ENCODE assay signal across 8 mouse cellular contexts in genomic region chr16:39984635-39985291, GRCm38 (mm10). TPM values are rescaled to one million over a fixed set of nuclear protein-coding genes. Genes with fewer than 3 reads are reported as not detected.
DNase-seq lines count a peak whose midpoint lies in the region; ATAC-seq and TF ChIP-seq lines count a peak whose summit lies in the region.

No protein-coding gene starts in this region.

- no peak for TF ChIP-seq EP300 in liver, embryonic 14.5 days (IDR thresholded peaks at IDR 0.05; ENCODE audit: low read depth)

- peaks cover 6% of the 10 kb centered on the region; the same call in 1 of the 2 replicates for H3K27me3 ChIP-seq in embryonic facial prominence, embryonic 13.5 days
- no peaks in the 10 kb centered on the region for H3K27me3 ChIP-seq in intestine, embryonic 15.5 days (replicated peaks)
- H3K27me3 ChIP-seq in liver, embryonic 14.5 days (ENCODE audit: control insufficient read depth, insufficient read depth, low read length) = no peaks in the 10 kb centered on the region

- ATAC-seq in embryonic facial prominence, embryonic 13.5 days (ENCODE audit: insufficient number of reproducible peaks, insufficient read depth, low FRiP score, low TSS enrichment, low read depth) = peak; percentile 56
- ATAC-seq in intestine, embryonic 15.5 days = peak; percentile 68
- no peak for ATAC-seq in liver, embryonic 14.5 days (ENCODE audit: insufficient read depth)

- H3K4me2 ChIP-seq in embryonic facial prominence, embryonic 13.5 days = peak overlapping the region; percentile 98
- H3K4me2 ChIP-seq in intestine, embryonic 15.5 days (replicated peaks) = peak overlapping the region; percentile 95
- peak overlapping the region; percentile 37 for H3K4me2 ChIP-seq in liver, embryonic 14.5 days (ENCODE audit: low read depth)

- H3K9ac ChIP-seq in embryonic facial prominence, embryonic 13.5 days = peak overlapping the region; percentile 67
- peak overlapping the region; percentile 30; the same call in 1 of the 2 replicates for H3K9ac ChIP-seq in intestine, embryonic 15.5 days
- H3K9ac ChIP-seq in liver, embryonic 14.5 days (replicated peaks) = no peak overlapping the region

- H3K9me3 ChIP-seq in embryonic facial prominence, embryonic 13.5 days = no peaks in the 10 kb centered on the region
- H3K9me3 ChIP-seq in intestine, embryonic 15.5 days = no peaks in the 10 kb centered on the region
- no peaks in the 10 kb centered on the region for H3K9me3 ChIP-seq in liver, embryonic 14.5 days (ENCODE audit: control insufficient read depth, low read length)

- H3K4me3 ChIP-seq in embryonic facial prominence, embryonic 13.5 days = peak overlapping the region; percentile 55
- H3K4me3 ChIP-seq in intestine, embryonic 15.5 days (replicated peaks) = peak overlapping the region; percentile 44
- H3K4me3 ChIP-seq in liver, embryonic 14.5 days (ENCODE audit: insufficient read depth in 1 of 2, low read depth in 2 of 2, low read length in 2 of 2) = peak overlapping the region; percentile 8 to 42; a peak in 2 of 4 replicates

- no peaks in the 10 kb centered on the region for H3K4me1 ChIP-seq in embryonic facial prominence, embryonic 13.5 days
- 0 out of 2 replicates have a peak, but pooled peaks cover 4% of the 10 kb centered on the region for H3K4me1 ChIP-seq in intestine, embryonic 15.5 days (replicated peaks)
- no peaks in the 10 kb centered on the region for H3K4me1 ChIP-seq in liver, embryonic 14.5 days (replicated peaks; ENCODE audit: control insufficient read depth in 2 of 2, insufficient read depth in 2 of 2, low read length in 1 of 2)

- WGBS in embryonic facial prominence, embryonic 13.5 days = 1% methylated on average over 28 of the region's 29 CpGs
- WGBS in intestine, embryonic 15.5 days = 1% methylated on average over 29 of the region's 29 CpGs
- WGBS in liver, embryonic 14.5 days (ENCODE audit: insufficient replicate concordance) = 3% methylated on average over 29 of the region's 29 CpGs

- peak; percentile 6 for DNase-seq in adrenal gland, adult 2 months
- DNase-seq in adrenal gland, postnatal 4 days (ENCODE audit: low spot score in 2 of 2) = no peak
- DNase-seq in ES-CJ7 (ENCODE audit: low read depth, low spot score) = peak; percentile 35
- no peak for DNase-seq in liver, embryonic 14.5 days (ENCODE audit: low read depth in 3 of 3, low spot score in 3 of 3)
- DNase-seq in right cerebral cortex, postnatal 4 days = peak; percentile 43
- no peak for DNase-seq in urinary bladder, postnatal 10 days (ENCODE audit: low spot score)

- H3K36me3 ChIP-seq in embryonic facial prominence, embryonic 13.5 days = no peaks in the 10 kb centered on the region
- no peaks in the 10 kb centered on the region for H3K36me3 ChIP-seq in intestine, embryonic 15.5 days
- no peaks in the 10 kb centered on the region for H3K36me3 ChIP-seq in liver, embryonic 14.5 days (replicated peaks; ENCODE audit: control insufficient read depth, insufficient read depth, low read depth)

- no peak for TF ChIP-seq CTCF in liver, embryonic 14.5 days (IDR thresholded peaks at IDR 0.05; ENCODE audit: low read depth)

- H3K27ac ChIP-seq in embryonic facial prominence, embryonic 13.5 days = no peak overlapping the region
- H3K27ac ChIP-seq in intestine, embryonic 15.5 days = no peak overlapping the region
- H3K27ac ChIP-seq in liver, embryonic 14.5 days = no peak overlapping the region

RNA-seq across cellular contexts. Expression of gene Lsamp, which starts 0.6 kb away (rescaled TPM):
- total RNA-seq in adrenal gland, adult 2 months (2021) = 1 to 10 TPM; 4.6 to 7.0 TPM
- 0.73 and 0.79 TPM in 2 replicates for polyA plus RNA-seq in adrenal gland, adult 2 months (2012; rRNA removed)
- 10 to 100 TPM; 15.1 to 15.6 TPM for total RNA-seq in adrenal gland, postnatal 4 days (2021)
- 11.7 and 11.8 TPM in 2 replicates for polyA plus RNA-seq in embryonic facial prominence, embryonic 13.5 days (2015; fragmentation: Nextera tagmentation; extraction: Ambion mirVana)
- polyA plus RNA-seq in intestine, embryonic 15.5 days (2015; fragmentation: Nextera tagmentation; extraction: Ambion mirVana) = 4.0 and 4.2 TPM in 2 replicates
- polyA plus RNA-seq in liver, embryonic 14.5 days (2012; rRNA removed) = 0.03 and 0.05 TPM in 2 replicates
- polyA plus RNA-seq in liver, embryonic 14.5 days (2014; fragmentation: Nextera tagmentation; extraction: Ambion mirVana) = 0.06 and 0.16 TPM in 2 replicates

Comparison
In these comparisons a context has a peak if more than half of its experiments do, and no peak if none do; other contexts are left out.
1. DNase-seq: peak in adrenal gland, adult 2 months (single experiment), ES-CJ7 (single experiment) and right cerebral cortex, postnatal 4 days (single experiment); none in adrenal gland, postnatal 4 days (0 of 2), liver, embryonic 14.5 days (0 of 3) and urinary bladder, postnatal 10 days (single experiment).
2. H3K4me2 ChIP-seq: peak in every context shown above with its lines; median percentile 98 in embryonic facial prominence, embryonic 13.5 days; 95 in intestine, embryonic 15.5 days; 37 in liver, embryonic 14.5 days.
3. Peak in every context shown above with its lines, with median percentiles within 50 percentile points of each other: H3K4me3 ChIP-seq.